In the genomic region with DNA sequence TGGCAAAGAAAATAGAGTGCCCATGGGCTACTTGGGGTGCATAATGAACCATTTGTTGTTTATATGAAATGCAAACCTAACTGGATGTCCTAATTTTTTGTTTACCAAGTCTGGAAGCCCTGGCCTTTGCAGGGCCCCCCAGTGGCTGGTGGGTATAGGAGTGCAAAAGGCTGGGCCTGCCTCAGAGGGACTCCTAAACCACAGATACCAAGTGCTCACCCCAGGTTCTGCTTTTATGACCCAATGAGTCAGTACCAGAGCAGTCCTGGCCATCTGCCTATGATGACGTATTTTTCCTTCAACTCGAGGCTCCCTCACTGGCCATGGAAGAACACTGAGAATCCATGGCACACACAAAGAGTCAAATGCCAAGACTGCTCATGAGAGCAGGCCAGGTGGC, we compare ENCODE assay signal across 16 mouse cellular contexts. TPM values are rescaled to one million over a fixed set of nuclear protein-coding genes. Genes with fewer than 3 reads are reported as not detected.
DNase-seq lines count a peak whose midpoint lies in the region; TF ChIP-seq lines count a peak whose summit lies in the region.
"Had no signal": no experiment of that assay in that cellular context is flagged by ENCODE, and none has a peak within 500 bp of the region (broad histone marks: within the 10 kb centered on the region; RNA-seq: fewer than 3 reads in every experiment).

No protein-coding gene starts in this region.

- TF ChIP-seq CTCF in lung, adult 2 months (IDR thresholded peaks at IDR 0.05; ENCODE audit: insufficient read depth, low read length), result no peak

- TF ChIP-seq POLR2A in lung, adult 2 months (IDR thresholded peaks at IDR 0.05; ENCODE audit: borderline replicate concordance, extremely low read depth, low read depth, low read length), result no peak

- DNase-seq in adrenal gland, adult (ENCODE audit: inconsistent age in 2 of 2, low spot score in 1 of 2), result peak; percentile 84 to 93
- DNase-seq in adrenal gland, postnatal 4 days (ENCODE audit: low spot score in 2 of 2), result no peak
- DNase-seq in lung, postnatal 36 days, result peak; percentile 26
- no peak for DNase-seq in lung, adult 2 months
- peak; percentile 65 for DNase-seq in adrenal gland, postnatal 10 days
- DNase-seq in kidney, adult 9 months, result no peak
- no peak for DNase-seq in left cerebral cortex, postnatal 25 days (ENCODE audit: low spot score in 2 of 2)
- DNase-seq in thymus, postnatal 0 days (ENCODE audit: low spot score), result no peak
- DNase-seq: cerebellum, adult 18-20 months; gastrocnemius, postnatal 25 days; kidney, postnatal 25 days had no signal

- H3K4me1 ChIP-seq in lung, adult 2 months (ENCODE audit: control insufficient read depth, insufficient read depth, low read length), result no peaks in the 10 kb centered on the region
- H3K4me1 ChIP-seq: liver, embryonic 12.5 days had no signal

- WGBS in lung, adult 2 months, result 43% methylated on average over 2 of the region's 2 CpGs

- intact Hi-C loops in left cerebral cortex, postnatal 25 days (cut with DNase I), result no loop called here

- no peak overlapping the region for H3K4me3 ChIP-seq in lung, adult 2 months (replicated peaks; ENCODE audit: extremely low read depth, low read depth, low read length)
- H3K4me3 ChIP-seq: limb, embryonic 10.5 days; liver, embryonic 12.5 days; midbrain, embryonic 12.5 days had no signal

RNA-seq across cellular contexts. Expression of a gene that starts 4.8 kb away (rescaled TPM):
- total RNA-seq in adrenal gland, postnatal 4 days (2021), result 1 to 10 TPM; 5.1 to 6.3 TPM
- 0.98 and 1.3 TPM in 2 replicates for polyA plus RNA-seq in lung, adult 2 months (2012; rRNA removed)
- 1 to 10 TPM; 2.9 to 3.0 TPM for total RNA-seq in adrenal gland, postnatal 10 days (2021)
- total RNA-seq in left cerebral cortex, postnatal 25 days (2021), result 1 to 10 TPM in 1 of 2 experiments, under 1 TPM in 1; 0.83 to 1.2 TPM
- 1.0 and 1.4 TPM in 2 replicates for polyA plus RNA-seq in thymus, postnatal 0 days (2015; fragmentation: Nextera tagmentation; extraction: Ambion mirVana)
- total RNA-seq: hematopoietic stem cell, adult 5-6 weeks had no signal

RNA-seq across cellular contexts. Expression of a gene that starts 10.4 kb away (rescaled TPM):
- 10 to 100 TPM; 97.9 to 98.2 TPM for total RNA-seq in adrenal gland, postnatal 4 days (2021)
- polyA plus RNA-seq in lung, adult 2 months (2012; rRNA removed), result 42.8 and 70.1 TPM in 2 replicates
- 10 to 100 TPM; 71.5 to 79.3 TPM for total RNA-seq in adrenal gland, postnatal 10 days (2021)
- 10 to 100 TPM; 82.9 to 87.6 TPM for total RNA-seq in left cerebral cortex, postnatal 25 days (2021)
- 52.7 and 55.1 TPM in 2 replicates for polyA plus RNA-seq in thymus, postnatal 0 days (2015; fragmentation: Nextera tagmentation; extraction: Ambion mirVana)

RNA-seq across cellular contexts. Expression of a gene that starts 46.5 kb away (rescaled TPM):
- under 1 TPM; 0.56 to 0.76 TPM for total RNA-seq in adrenal gland, postnatal 4 days (2021)
- 185 and 203 TPM in 2 replicates for polyA plus RNA-seq in lung, adult 2 months (2012; rRNA removed)
- total RNA-seq in adrenal gland, postnatal 10 days (2021), result under 1 TPM in 1 of 2 experiments, not detected in 1; 0.66 TPM
- not detected for total RNA-seq in left cerebral cortex, postnatal 25 days (2021)
- polyA plus RNA-seq in thymus, postnatal 0 days (2015; fragmentation: Nextera tagmentation; extraction: Ambion mirVana), result 6.8 and 7.0 TPM in 2 replicates
- total RNA-seq: gastrocnemius, postnatal 25 days; hematopoietic stem cell, adult 5-6 weeks; layer of hippocampus, postnatal 10 days had no signal

Comparison
In these comparisons a context has a peak if more than half of its experiments do, and no peak if none do; other contexts are left out.
1. DNase-seq: peak in adrenal gland, adult (2 of 2), lung, postnatal 36 days (single experiment) and adrenal gland, postnatal 10 days (single experiment); none in adrenal gland, postnatal 4 days (0 of 2), lung, adult 2 months (single experiment), kidney, adult 9 months (single experiment), left cerebral cortex, postnatal 25 days (0 of 2) and thymus, postnatal 0 days (single experiment).